Mouse (Mus musculus) midbrain, embryonic 11.5 days (tissue): ENCODE measurements at regions not wholly inside any gene's neighbourhood (a gene's known extent, or its start where the extent isn't known, plus 50 kb on each side); places are given as distances from the start of the nearest gene placed in this dataset.
A peak's percentile ranks its signal among the peaks of the same experiment; 100 is the strongest.
"Not testable (repeated sequence)": the region's sequence is repeated elsewhere in the genome, so short reads cannot be mapped to it uniquely, and the experiment has no call there.

Experiments used
- ATAC-seq: fragments of 200-750 bp; cut with Nextera tagmentation; 2 replicates; pipeline ENCODE4 v1.8.0; 2017; ENCODE audit warnings: moderate TSS enrichment, moderate library complexity; ENCODE audit not compliant: low FRiP score
- DNase-seq: peaks from one replicate; pipeline ENCODE4 v3.0.0; 2015; ENCODE audit warnings: low spot score; ENCODE audit errors: missing footprints
- H3K27ac ChIP-seq: fragments of 300-500 bp; sonication (generic); 2 replicates; pipeline ENCODE4 v1.5.1; 2014; ENCODE audit warnings: low read depth, low read length
- H3K27me3 ChIP-seq: fragments of 300-500 bp; sonication (generic); 2 replicates; pipeline ENCODE4 v1.6.1; 2014; ENCODE audit warnings: mild to moderate bottlenecking, low read length, moderate library complexity, mixed read lengths; ENCODE audit not compliant: control insufficient read depth, insufficient read depth
- H3K36me3 ChIP-seq: fragments of 300-500 bp; sonication (generic); 2 replicates; pipeline ENCODE4 v1.6.1; 2014; ENCODE audit warnings: mild to moderate bottlenecking, low read length, moderate library complexity, mixed read lengths; ENCODE audit not compliant: control insufficient read depth, insufficient read depth
- H3K4me1 ChIP-seq: fragments of 300-500 bp; sonication (generic); 2 replicates; pipeline ENCODE4 v1.6.1; 2014; ENCODE audit warnings: low read length; ENCODE audit not compliant: control insufficient read depth, insufficient read depth
- H3K4me2 ChIP-seq: fragments of 300-500 bp; sonication (generic); 2 replicates; pipeline ENCODE4 v1.6.1; 2014; ENCODE audit warnings: mild to moderate bottlenecking, moderate library complexity
- H3K4me3 ChIP-seq: fragments of 300-500 bp; sonication (generic); 2 replicates; pipeline ENCODE4 v1.5.1; 2014; ENCODE audit warnings: low read depth, low read length
- H3K9ac ChIP-seq: fragments of 300-500 bp; sonication (generic); 2 replicates; pipeline ENCODE4 v1.6.1; 2014; ENCODE audit warnings: low read length
- H3K9me3 ChIP-seq: fragments of 300-500 bp; sonication (generic); 2 replicates; pipeline ENCODE4 v1.6.1; 2016; ENCODE audit warnings: low read length; ENCODE audit not compliant: control insufficient read depth
- WGBS: fragments of 180-500 bp; shearing (Covaris S2); extraction: QIAGEN DNeasy Blood & Tissue Kit; methylation state at CpG from one replicate; pipeline ENCODE4 v1.1.7; 2014; 5-methylcytosine and 5-hydroxymethylcytosine counted together

DNA sequence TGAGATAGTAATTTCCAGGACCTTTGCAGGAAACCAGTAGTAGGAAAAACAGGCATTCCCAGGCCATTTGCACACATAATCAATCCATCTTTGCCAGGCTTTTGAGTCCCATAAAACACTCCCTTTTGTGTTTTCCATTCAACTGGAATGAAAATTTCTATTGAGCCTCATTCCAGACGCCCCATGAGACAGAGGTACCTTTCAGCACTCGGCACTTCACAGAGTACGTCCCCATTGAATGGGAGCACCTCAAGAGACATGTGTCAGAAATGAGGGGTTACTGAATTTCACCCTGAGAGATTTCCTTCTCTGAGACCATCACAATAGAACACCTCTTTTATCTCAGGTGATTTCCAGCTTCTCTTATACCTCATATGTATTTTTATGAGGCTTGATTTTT lies 493.5 kb upstream of the Gm9747 start:
- WGBS: 64% methylated on average over 3 of the region's 3 CpGs
- no peak overlapping the region for H3K4me3 ChIP-seq
- no peaks in the 10 kb centered on the region for H3K36me3 ChIP-seq
- ATAC-seq: no peak
- H3K27ac ChIP-seq: no peak overlapping the region
- H3K9ac ChIP-seq: no peak overlapping the region
- 0 out of 2 replicates have a peak, but pooled peaks cover 2% of the 10 kb centered on the region for H3K4me1 ChIP-seq
- no peaks in the 10 kb centered on the region for H3K27me3 ChIP-seq
- DNase-seq: no peak
- no peaks in the 10 kb centered on the region for H3K9me3 ChIP-seq
- H3K4me2 ChIP-seq: no peak overlapping the region

DNA sequence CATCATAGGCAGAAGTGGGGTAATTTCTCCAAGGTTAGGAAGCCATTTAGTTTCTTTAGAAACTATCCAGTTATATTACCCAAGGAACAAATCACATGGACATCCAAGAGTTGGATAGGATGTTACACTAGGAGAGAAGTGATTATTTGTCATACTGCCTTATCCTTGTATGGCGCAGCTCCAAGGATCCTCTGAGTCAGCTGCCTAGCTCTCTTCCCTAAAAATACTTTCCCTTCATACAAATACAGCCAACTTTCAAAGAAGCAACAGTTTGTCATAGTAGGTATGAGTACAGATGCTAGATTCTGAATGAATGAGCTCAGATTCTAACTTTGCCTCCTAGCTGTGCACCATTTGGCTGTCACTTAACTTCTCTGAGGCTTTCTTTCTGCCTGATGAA lies 492.9 kb upstream of the Gm9747 start:
- Histone ChIP-seq H3K36me3 (no peaks in the 10 kb centered on the region), H3K4me1 (0 out of 2 replicates have a peak, but pooled peaks cover 2% of the 10 kb centered on the region), H3K9me3 (no peaks in the 10 kb centered on the region), H3K4me3 (no peak overlapping the region), H3K4me2 (no peak overlapping the region), H3K27me3 (no peaks in the 10 kb centered on the region), H3K27ac (no peak overlapping the region), H3K9ac (no peak overlapping the region)
- ATAC-seq (no peak), DNase-seq (no peak)
- WGBS: 100% methylated on average over 1 of the region's 1 CpGs

DNA sequence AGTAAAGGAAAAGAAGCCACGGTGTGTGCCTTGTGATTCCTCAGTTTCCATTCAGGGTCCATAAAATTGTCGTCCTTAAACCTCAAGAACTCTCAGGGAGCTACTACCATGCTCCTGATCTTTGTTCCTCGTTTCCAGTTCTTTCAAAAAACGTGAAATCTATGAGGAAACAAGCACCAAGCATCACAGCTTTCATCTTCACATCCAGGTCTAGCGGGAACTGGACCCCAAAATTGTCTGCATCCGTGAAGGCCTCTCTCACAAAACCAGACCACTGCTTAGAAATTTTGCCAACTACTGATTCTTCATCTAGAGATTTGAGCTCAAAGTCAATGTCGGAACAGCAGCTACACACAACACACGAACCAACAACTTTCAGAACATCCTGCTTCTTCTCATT lies 491.0 kb upstream of the Gm9747 start:
- H3K27ac ChIP-seq, ATAC-seq, H3K27me3 ChIP-seq, H3K36me3 ChIP-seq, H3K4me3 ChIP-seq, H3K4me2 ChIP-seq, H3K9ac ChIP-seq, DNase-seq, H3K9me3 ChIP-seq, H3K4me1 ChIP-seq: not testable (repeated sequence)
- 86% methylated on average over 8 of the region's 8 CpGs for WGBS

DNA sequence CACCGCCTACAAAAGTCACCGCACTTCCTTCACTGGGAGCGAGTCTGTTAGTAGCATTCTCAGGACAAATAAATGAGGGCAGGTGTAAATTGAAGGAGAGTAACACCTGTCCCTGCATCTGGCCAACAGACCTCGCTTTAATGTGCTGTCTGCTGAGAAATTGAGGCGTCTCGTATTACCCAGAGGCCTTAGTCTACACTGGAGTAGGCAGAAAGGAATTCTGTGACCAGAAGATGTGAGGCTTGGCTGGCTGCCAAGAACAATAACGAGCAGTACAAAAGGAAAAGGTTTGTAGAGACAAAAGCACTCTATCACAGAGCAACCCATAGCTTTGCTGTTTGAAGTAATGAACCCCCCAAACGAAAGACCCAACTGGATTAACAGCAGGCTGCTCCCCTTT lies 488.4 kb upstream of the Gm9747 start:
- no peak overlapping the region for H3K4me3 ChIP-seq
- no peaks in the 10 kb centered on the region for H3K9me3 ChIP-seq
- H3K9ac ChIP-seq: no peak overlapping the region
- no peaks in the 10 kb centered on the region for H3K36me3 ChIP-seq
- H3K27ac ChIP-seq: no peak overlapping the region
- DNase-seq: no peak
- H3K27me3 ChIP-seq: no peaks in the 10 kb centered on the region
- ATAC-seq: peak; percentile 58
- WGBS: 53% methylated on average over 8 of the region's 8 CpGs
- H3K4me2 ChIP-seq: no peak overlapping the region
- H3K4me1 ChIP-seq: 0 out of 2 replicates have a peak, but pooled peaks cover 3% of the 10 kb centered on the region

DNA sequence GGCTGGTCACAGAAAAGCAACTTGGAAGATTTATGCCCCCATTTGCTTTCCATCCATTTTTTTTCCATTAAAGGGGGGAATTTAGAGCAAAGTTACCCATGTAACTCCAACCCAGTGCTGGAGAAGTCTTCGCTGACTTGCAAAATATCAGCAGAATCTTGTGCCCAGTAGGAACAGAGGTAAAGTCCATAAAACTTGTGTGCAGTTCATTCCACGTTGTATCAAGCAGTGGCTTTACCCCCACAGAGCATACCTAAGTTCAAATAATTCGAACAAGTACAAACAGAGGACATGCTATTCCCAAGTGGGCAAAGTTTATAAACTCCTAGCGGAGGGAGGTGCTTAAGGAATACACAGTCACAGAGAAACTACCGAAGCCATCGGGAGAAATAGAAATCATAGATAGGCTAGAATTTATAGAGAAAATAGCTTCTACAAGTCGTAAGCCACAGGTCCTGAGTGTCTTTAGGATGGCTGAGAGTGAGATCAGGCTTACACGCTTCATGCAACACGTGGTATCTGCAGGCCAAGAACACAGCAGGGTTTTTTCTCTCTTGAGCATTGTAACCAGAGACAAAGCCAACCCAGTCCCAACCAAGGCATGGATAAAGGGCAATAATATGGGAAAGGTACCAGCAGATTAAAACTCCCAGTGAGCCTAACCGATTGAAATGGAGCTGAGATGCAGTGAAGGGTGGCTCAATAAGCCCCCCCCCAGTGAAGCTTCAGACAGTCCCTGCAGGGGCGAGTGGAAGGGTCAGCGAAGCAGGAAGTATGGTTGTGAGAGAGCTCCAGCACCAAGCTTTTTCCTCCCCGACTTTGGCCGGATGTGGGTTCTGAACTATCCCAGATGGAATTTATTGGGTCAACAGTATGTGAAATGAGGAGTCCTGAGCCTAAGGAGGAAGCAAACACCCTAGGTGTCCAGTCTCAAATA lies 487.6 kb upstream of the Gm9747 start:
- Histone ChIP-seq H3K9me3 (no peaks in the 10 kb centered on the region), H3K9ac (no peak overlapping the region), H3K4me1 (0 out of 2 replicates have a peak, but pooled peaks cover 3% of the 10 kb centered on the region), H3K36me3 (no peaks in the 10 kb centered on the region), H3K27ac (no peak overlapping the region), H3K4me2 (no peak overlapping the region), H3K4me3 (no peak overlapping the region), H3K27me3 (no peaks in the 10 kb centered on the region)
- DNase-seq (no peak), ATAC-seq (0 out of 2 replicates have a peak, but pooled peaks have one; percentile 33)
- WGBS: 64% methylated on average over 14 of the region's 14 CpGs

DNA sequence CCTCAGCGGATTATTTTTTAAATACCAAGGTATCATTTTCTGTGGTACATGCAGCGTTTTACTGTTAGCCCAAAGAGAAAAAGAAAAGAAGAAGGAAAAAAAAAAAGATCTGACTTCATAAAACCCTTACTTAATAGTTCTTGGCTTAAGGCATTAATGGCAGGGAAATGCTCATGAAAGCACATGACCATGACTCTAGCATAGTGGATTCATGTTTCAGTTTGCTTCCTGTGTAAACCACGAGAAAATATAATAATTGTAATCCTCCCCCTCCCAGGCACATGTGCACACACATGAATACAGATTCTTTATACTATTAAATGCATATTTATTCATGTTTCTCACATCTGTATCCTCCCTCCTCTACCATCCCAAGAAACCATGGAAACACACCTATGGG lies 486.9 kb upstream of the Gm9747 start:
- 0 out of 2 replicates have a peak, but pooled peaks cover 3% of the 10 kb centered on the region for H3K4me1 ChIP-seq
- no peaks in the 10 kb centered on the region for H3K27me3 ChIP-seq
- H3K9me3 ChIP-seq: no peaks in the 10 kb centered on the region
- no peak overlapping the region for H3K4me2 ChIP-seq
- ATAC-seq: no peak
- DNase-seq: no peak
- no peak overlapping the region for H3K9ac ChIP-seq
- 82% methylated on average over 3 of the region's 3 CpGs for WGBS
- H3K4me3 ChIP-seq: no peak overlapping the region
- no peaks in the 10 kb centered on the region for H3K36me3 ChIP-seq
- H3K27ac ChIP-seq: no peak overlapping the region

DNA sequence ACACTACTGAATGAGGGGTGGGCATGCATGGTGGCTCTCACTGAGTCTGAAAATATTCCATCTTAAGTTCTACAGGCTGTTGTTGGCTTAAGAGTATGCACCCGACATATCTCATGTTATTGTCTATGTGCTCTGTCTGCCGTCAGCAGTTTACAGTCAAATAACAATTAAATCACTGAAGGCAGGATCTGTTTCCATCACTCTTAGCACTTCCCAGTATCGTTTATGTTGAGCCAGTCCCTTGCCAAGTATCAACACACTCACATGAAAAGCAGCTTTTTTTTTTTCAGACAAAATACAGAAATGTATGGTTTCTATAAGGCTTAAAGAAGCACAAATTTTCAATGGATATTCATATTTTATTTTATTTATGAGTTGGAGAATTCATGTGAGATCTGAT lies 485.9 kb upstream of the Gm9747 start:
- H3K27ac ChIP-seq: no peak overlapping the region
- DNase-seq (no peak), ATAC-seq (no peak)
- WGBS: 89% methylated on average over 3 of the region's 3 CpGs
- H3K9me3 ChIP-seq: no peaks in the 10 kb centered on the region
- H3K4me1 ChIP-seq: 0 out of 2 replicates have a peak, but pooled peaks cover 3% of the 10 kb centered on the region
- H3K27me3 ChIP-seq: no peaks in the 10 kb centered on the region
- H3K9ac ChIP-seq: no peak overlapping the region
- H3K36me3 ChIP-seq: no peaks in the 10 kb centered on the region
- no peak overlapping the region for H3K4me3 ChIP-seq
- no peak overlapping the region for H3K4me2 ChIP-seq

DNA sequence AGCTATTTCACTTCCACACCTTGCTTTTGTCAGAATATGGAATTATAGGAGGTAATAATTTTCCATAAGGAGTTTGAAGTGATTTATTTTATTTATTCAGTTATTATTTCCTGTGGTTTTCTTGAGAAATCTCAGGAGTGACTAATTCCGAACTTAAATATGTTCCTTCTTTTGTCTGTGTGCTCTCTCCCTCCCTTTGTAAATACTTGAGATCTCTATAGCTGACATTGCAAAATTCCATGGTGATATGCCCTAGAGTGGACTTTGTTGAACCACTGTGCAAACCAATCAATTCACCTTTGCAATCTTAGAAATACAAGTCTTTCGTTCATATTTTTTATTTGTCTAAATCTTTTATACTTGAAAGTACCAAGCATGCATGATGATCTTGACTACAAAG lies 478.8 kb upstream of the Gm9747 start:
- no peak overlapping the region for H3K4me3 ChIP-seq
- H3K36me3 ChIP-seq: no peaks in the 10 kb centered on the region
- H3K9me3 ChIP-seq: no peaks in the 10 kb centered on the region
- no peak overlapping the region for H3K9ac ChIP-seq
- WGBS: 89% methylated on average over 2 of the region's 2 CpGs
- DNase-seq (no peak), ATAC-seq (no peak)
- no peak overlapping the region for H3K4me2 ChIP-seq
- H3K4me1 ChIP-seq: no peaks in the 10 kb centered on the region
- H3K27me3 ChIP-seq: no peaks in the 10 kb centered on the region
- no peak overlapping the region for H3K27ac ChIP-seq

DNA sequence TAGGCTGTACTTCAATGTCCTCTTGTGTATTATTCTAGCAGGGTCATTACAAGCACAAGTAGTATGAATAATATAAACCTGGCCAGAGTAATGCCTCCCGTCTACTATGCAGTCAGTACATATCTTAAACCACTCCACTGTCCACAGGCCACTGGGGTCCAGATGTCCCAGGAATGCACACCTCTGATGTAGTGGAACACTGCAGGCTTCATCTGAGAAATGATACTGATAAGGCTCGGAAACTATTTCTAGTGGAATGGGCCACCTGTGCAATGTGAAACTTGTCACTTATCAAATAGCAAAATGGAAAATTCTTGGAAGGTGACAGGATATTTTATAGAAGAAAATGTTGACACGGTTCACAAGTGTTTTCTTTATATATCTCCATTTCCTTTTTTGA lies 477.6 kb upstream of the Gm9747 start:
- H3K27ac ChIP-seq: no peak overlapping the region
- H3K36me3 ChIP-seq: no peaks in the 10 kb centered on the region
- no peak overlapping the region for H3K4me3 ChIP-seq
- H3K9ac ChIP-seq: no peak overlapping the region
- H3K27me3 ChIP-seq: no peaks in the 10 kb centered on the region
- DNase-seq (no peak), ATAC-seq (no peak)
- 93% methylated on average over 3 of the region's 3 CpGs for WGBS
- H3K4me2 ChIP-seq: no peak overlapping the region
- H3K4me1 ChIP-seq: no peaks in the 10 kb centered on the region
- H3K9me3 ChIP-seq: no peaks in the 10 kb centered on the region
